Mouse (Mus musculus): Measurements from ENCODE around the gene Gamt.
"Not testable (repeated sequence)": the region's sequence is repeated elsewhere in the genome, so short reads cannot be mapped to it uniquely, and the experiment has no call there.

Gene Gamt

GRCm38 (mm10) chr10:80258752-80259462, 1.9 kb downstream of the Gamt start:
- no peak for DNase-seq (ENCODE audit: low spot score)

- no peak for DNase-seq (ENCODE audit: low spot score)
These were observed 2.9 kb downstream of the Gamt start for GRCm38 (mm10) chr10:80257936-80258335.

GRCm38 (mm10) chr10:80255881-80256535, 4.8 kb downstream of the Gamt start:
- peak; percentile 53 for DNase-seq (ENCODE audit: low spot score)

- no peak for DNase-seq (ENCODE audit: low spot score)
These were observed 6.2 kb downstream of the Gamt start for GRCm38 (mm10) chr10:80254331-80255297.

- DNase-seq (ENCODE audit: low spot score): no peak
These were observed 7.3 kb downstream of the Gamt start for GRCm38 (mm10) chr10:80253551-80253950.

GRCm38 (mm10) chr10:80252493-80253274, 8.1 kb downstream of the Gamt start:
- no peak for DNase-seq (ENCODE audit: low spot score)

- no peak for DNase-seq (ENCODE audit: low spot score)
These were observed 8.8 kb downstream of the Gamt start for GRCm38 (mm10) chr10:80252011-80252410.

GRCm38 (mm10) chr10:80250573-80250972, 10.2 kb downstream of the Gamt start:
- DNase-seq (ENCODE audit: low spot score): no peak

GRCm38 (mm10) chr10:80250059-80250458, 10.8 kb downstream of the Gamt start:
- DNase-seq (ENCODE audit: low spot score): no peak

- peak; percentile 91 for DNase-seq (ENCODE audit: low spot score)
These were observed 11.7 kb downstream of the Gamt start, which contains the start of gene Ndufs7 for GRCm38 (mm10) chr10:80248971-80249640. Gene Ndufs7 (plus strand): TSS chr10:80249121.

- DNase-seq (ENCODE audit: low spot score): not testable (repeated sequence)
These were observed 12.4 kb downstream of the Gamt start for GRCm38 (mm10) chr10:80248437-80248836.

GRCm38 (mm10) chr10:80247849-80248248, 13.0 kb downstream of the Gamt start:
- no peak for DNase-seq (ENCODE audit: low spot score)

GRCm38 (mm10) chr10:80245600-80245999, 15.2 kb downstream of the Gamt start:
- DNase-seq (ENCODE audit: low spot score): peak; percentile 58

GRCm38 (mm10) chr10:80244791-80245399, 15.9 kb downstream of the Gamt start:
- no peak for DNase-seq (ENCODE audit: low spot score)

- DNase-seq (ENCODE audit: low spot score): no peak
These were observed 18.2 kb downstream of the Gamt start for GRCm38 (mm10) chr10:80242607-80243006.

- no peak for DNase-seq (ENCODE audit: low spot score)
These were observed 18.7 kb downstream of the Gamt start for GRCm38 (mm10) chr10:80242088-80242487.

- no peak for DNase-seq (ENCODE audit: low spot score)
These were observed 21.0 kb downstream of the Gamt start for GRCm38 (mm10) chr10:80239791-80240190.

GRCm38 (mm10) chr10:80238306-80238705, 22.5 kb downstream of the Gamt start:
- DNase-seq (ENCODE audit: low spot score): no peak

- no peak for DNase-seq (ENCODE audit: low spot score)
These were observed 23.8 kb downstream of the Gamt start for GRCm38 (mm10) chr10:80237020-80237419.

GRCm38 (mm10) chr10:80236145-80236825, 24.5 kb downstream of the Gamt start:
- no peak for DNase-seq (ENCODE audit: low spot score)
